Mouse (Mus musculus): ENCODE measurements around the gene Efcab14. TPM values are rescaled to one million over a fixed set of nuclear protein-coding genes. Genes with fewer than 3 reads are reported as not detected.

Efcab14 gene
- polyA plus RNA-seq, 1 experiment from 2014 or later = 43.5 TPM

GRCm38 (mm10) chr4:115761206-115761605 lies 23.7 kb downstream of the Efcab14 start:
- Histone ChIP-seq H3K9me3 (ENCODE audit: control insufficient read depth, low read length) (no peaks in the 10 kb centered on the region), H3K4me1 (replicated peaks; ENCODE audit: control insufficient read depth, insufficient read depth, low read length) (no peaks in the 10 kb centered on the region), H3K4me2 (ENCODE audit: low read depth, low read length, severe bottlenecking) (no peak overlapping the region), H3K27me3 (ENCODE audit: control insufficient read depth, insufficient read depth, low read length) (no peaks in the 10 kb centered on the region), H3K27ac (ENCODE audit: low read depth, low read length) (no peak overlapping the region), H3K4me3 (ENCODE audit: low read depth, low read length) (no peak overlapping the region), H3K36me3 (ENCODE audit: control insufficient read depth, insufficient read depth, low read length) (no peaks in the 10 kb centered on the region; the same call in 1 of the 2 replicates), H3K9ac (ENCODE audit: low read length) (no peak overlapping the region)
- DNase-seq (ENCODE audit: low spot score) (no peak), ATAC-seq (replicated peaks; ENCODE audit: low FRiP score) (no peak; the same call in 1 of the 2 replicates)
- WGBS = 63% methylated on average over 3 of the region's 3 CpGs

GRCm38 (mm10) chr4:115764581-115764980 lies 27.0 kb downstream of the Efcab14 start:
- 93% methylated on average over 11 of the region's 11 CpGs for WGBS
- DNase-seq (ENCODE audit: low spot score) = no peak
- no peaks in the 10 kb centered on the region for H3K9me3 ChIP-seq (ENCODE audit: control insufficient read depth, low read length)
- H3K4me1 ChIP-seq (replicated peaks; ENCODE audit: control insufficient read depth, insufficient read depth, low read length) = no peaks in the 10 kb centered on the region
- H3K27me3 ChIP-seq (ENCODE audit: control insufficient read depth, insufficient read depth, low read length) = no peaks in the 10 kb centered on the region
- H3K36me3 ChIP-seq (ENCODE audit: control insufficient read depth, insufficient read depth, low read length) = no peaks in the 10 kb centered on the region; the same call in 1 of the 2 replicates
- ATAC-seq (replicated peaks; ENCODE audit: low FRiP score) = no peak
- no peak overlapping the region for H3K27ac ChIP-seq (ENCODE audit: low read depth, low read length)
- H3K4me2 ChIP-seq (ENCODE audit: low read depth, low read length, severe bottlenecking) = no peak overlapping the region
- H3K9ac ChIP-seq (ENCODE audit: low read length) = no peak overlapping the region
- H3K4me3 ChIP-seq (ENCODE audit: low read depth, low read length) = no peak overlapping the region

GRCm38 (mm10) chr4:115767647-115768467 lies 30.3 kb downstream of the Efcab14 start:
- no peak overlapping the region for H3K27ac ChIP-seq (ENCODE audit: low read depth, low read length)
- H3K27me3 ChIP-seq (ENCODE audit: control insufficient read depth, insufficient read depth, low read length) = no peaks in the 10 kb centered on the region
- no peak overlapping the region for H3K9ac ChIP-seq (ENCODE audit: low read length)
- no peaks in the 10 kb centered on the region for H3K9me3 ChIP-seq (ENCODE audit: control insufficient read depth, low read length)
- 68% methylated on average over 11 of the region's 11 CpGs for whole genome bisulfite sequencing
- ATAC-seq (replicated peaks; ENCODE audit: low FRiP score) (no peak), DNase-seq (ENCODE audit: low spot score) (no peak)
- no peak overlapping the region for H3K4me2 ChIP-seq (ENCODE audit: low read depth, low read length, severe bottlenecking)
- no peak overlapping the region for H3K4me3 ChIP-seq (ENCODE audit: low read depth, low read length)
- H3K4me1 ChIP-seq (replicated peaks; ENCODE audit: control insufficient read depth, insufficient read depth, low read length) = no peaks in the 10 kb centered on the region
- H3K36me3 ChIP-seq (ENCODE audit: control insufficient read depth, insufficient read depth, low read length) = peaks cover 4% of the 10 kb centered on the region; the same call in 1 of the 2 replicates

- no peak overlapping the region for H3K9ac ChIP-seq (ENCODE audit: low read length)
- H3K4me2 ChIP-seq (ENCODE audit: low read depth, low read length, severe bottlenecking) = no peak overlapping the region
- no peaks in the 10 kb centered on the region for H3K9me3 ChIP-seq (ENCODE audit: control insufficient read depth, low read length)
- H3K4me3 ChIP-seq (ENCODE audit: low read depth, low read length) = no peak overlapping the region
- WGBS = 86% methylated on average over 6 of the region's 6 CpGs
- DNase-seq (ENCODE audit: low spot score) (no peak), ATAC-seq (replicated peaks; ENCODE audit: low FRiP score) (no peak)
- no peaks in the 10 kb centered on the region for H3K4me1 ChIP-seq (replicated peaks; ENCODE audit: control insufficient read depth, insufficient read depth, low read length)
- H3K27me3 ChIP-seq (ENCODE audit: control insufficient read depth, insufficient read depth, low read length) = no peaks in the 10 kb centered on the region
- peaks cover 4% of the 10 kb centered on the region; the same call in 1 of the 2 replicates for H3K36me3 ChIP-seq (ENCODE audit: control insufficient read depth, insufficient read depth, low read length)
- no peak overlapping the region for H3K27ac ChIP-seq (ENCODE audit: low read depth, low read length)
Observed at GRCm38 (mm10) chr4:115775056-115775455, 37.5 kb downstream of the Efcab14 start.

GRCm38 (mm10) chr4:115777627-115778026 lies 40.1 kb downstream of the Efcab14 start:
- Histone ChIP-seq H3K9ac (ENCODE audit: low read length) (no peak overlapping the region), H3K4me2 (ENCODE audit: low read depth, low read length, severe bottlenecking) (no peak overlapping the region), H3K4me3 (ENCODE audit: low read depth, low read length) (no peak overlapping the region), H3K9me3 (ENCODE audit: control insufficient read depth, low read length) (no peaks in the 10 kb centered on the region), H3K27me3 (ENCODE audit: control insufficient read depth, insufficient read depth, low read length) (no peaks in the 10 kb centered on the region), H3K27ac (ENCODE audit: low read depth, low read length) (no peak overlapping the region), H3K4me1 (replicated peaks; ENCODE audit: control insufficient read depth, insufficient read depth, low read length) (no peaks in the 10 kb centered on the region), H3K36me3 (ENCODE audit: control insufficient read depth, insufficient read depth, low read length) (no peaks in the 10 kb centered on the region; the same call in 1 of the 2 replicates)
- DNase-seq (ENCODE audit: low spot score) (no peak), ATAC-seq (replicated peaks; ENCODE audit: low FRiP score) (no peak)
- WGBS = 87% methylated on average over 2 of the region's 2 CpGs

- H3K9ac ChIP-seq (ENCODE audit: low read length) = no peak overlapping the region
- no peaks in the 10 kb centered on the region for H3K27me3 ChIP-seq (ENCODE audit: control insufficient read depth, insufficient read depth, low read length)
- no peak overlapping the region for H3K4me2 ChIP-seq (ENCODE audit: low read depth, low read length, severe bottlenecking)
- ATAC-seq (replicated peaks; ENCODE audit: low FRiP score) (no peak), DNase-seq (ENCODE audit: low spot score) (no peak)
- no peak overlapping the region for H3K27ac ChIP-seq (ENCODE audit: low read depth, low read length)
- H3K4me1 ChIP-seq (replicated peaks; ENCODE audit: control insufficient read depth, insufficient read depth, low read length) = 0 out of 2 replicates have a peak, but pooled peaks cover 2% of the 10 kb centered on the region
- H3K36me3 ChIP-seq (ENCODE audit: control insufficient read depth, insufficient read depth, low read length) = no peaks in the 10 kb centered on the region; the same call in 1 of the 2 replicates
- H3K9me3 ChIP-seq (ENCODE audit: control insufficient read depth, low read length) = no peaks in the 10 kb centered on the region
- 59% methylated on average over 6 of the region's 6 CpGs for WGBS
- no peak overlapping the region for H3K4me3 ChIP-seq (ENCODE audit: low read depth, low read length)
Observed at GRCm38 (mm10) chr4:115780269-115780668, 42.7 kb downstream of the Efcab14 start.

- H3K4me1 ChIP-seq (replicated peaks; ENCODE audit: control insufficient read depth, insufficient read depth, low read length) = peaks cover 2% of the 10 kb centered on the region; the same call in 1 of the 2 replicates
- H3K36me3 ChIP-seq (ENCODE audit: control insufficient read depth, insufficient read depth, low read length) = no peaks in the 10 kb centered on the region; the same call in 1 of the 2 replicates
- DNase-seq (ENCODE audit: low spot score) (no peak), ATAC-seq (replicated peaks; ENCODE audit: low FRiP score) (no peak)
- no peak within 1 kb of the TSS for H3K9ac ChIP-seq (ENCODE audit: low read length)
- no peak within 1 kb of the TSS for H3K4me3 ChIP-seq (ENCODE audit: low read depth, low read length)
- WGBS = 85% methylated on average over 3 of the region's 3 CpGs
- H3K27me3 ChIP-seq (ENCODE audit: control insufficient read depth, insufficient read depth, low read length) = no peaks in the 10 kb centered on the region
- no peaks in the 10 kb centered on the region for H3K9me3 ChIP-seq (ENCODE audit: control insufficient read depth, low read length)
- no peak within 1 kb of the TSS for H3K27ac ChIP-seq (ENCODE audit: low read depth, low read length)
- no peak within 1 kb of the TSS for H3K4me2 ChIP-seq (ENCODE audit: low read depth, low read length, severe bottlenecking)
Observed at GRCm38 (mm10) chr4:115780918-115781317, 43.4 kb downstream of the Efcab14 start, which contains the start of gene Tex38. Tex38 (minus strand) TSS chr4:115781018.

GRCm38 (mm10) chr4:115782026-115782805 lies 44.7 kb downstream of the Efcab14 start:
- Histone ChIP-seq H3K9me3 (ENCODE audit: control insufficient read depth, low read length) (no peaks in the 10 kb centered on the region), H3K4me1 (replicated peaks; ENCODE audit: control insufficient read depth, insufficient read depth, low read length) (peaks cover 2% of the 10 kb centered on the region; the same call in 1 of the 2 replicates), H3K36me3 (ENCODE audit: control insufficient read depth, insufficient read depth, low read length) (no peaks in the 10 kb centered on the region), H3K27me3 (ENCODE audit: control insufficient read depth, insufficient read depth, low read length) (no peaks in the 10 kb centered on the region), H3K9ac (ENCODE audit: low read length) (no peak overlapping the region), H3K27ac (ENCODE audit: low read depth, low read length) (no peak overlapping the region), H3K4me2 (ENCODE audit: low read depth, low read length, severe bottlenecking) (no peak overlapping the region), H3K4me3 (ENCODE audit: low read depth, low read length) (no peak overlapping the region)
- DNase-seq (ENCODE audit: low spot score) (no peak), ATAC-seq (replicated peaks; ENCODE audit: low FRiP score) (no peak)
- WGBS = 92% methylated on average over 5 of the region's 5 CpGs

Data from forebrain, embryonic 11.5 days (tissue).